Mouse (Mus musculus) bone marrow macrophage, adult 2 months (primary cell): Measurements from ENCODE around the gene Bbs4. TPM values are rescaled to one million over a fixed set of nuclear protein-coding genes. Genes with fewer than 3 reads are reported as not detected.

Experiments used
- H3K27ac ChIP-seq: 2 replicates; pipeline ENCODE4 v1.5.1; 2012; ENCODE audit warnings: low read depth, low read length; ENCODE audit not compliant: insufficient read depth
- H3K4me1 ChIP-seq: 2 replicates; pipeline ENCODE4 v1.6.1; 2012; ENCODE audit warnings: low read length; ENCODE audit not compliant: control insufficient read depth, insufficient read depth
- H3K4me3 ChIP-seq: 2 replicates; pipeline ENCODE4 v1.5.1; 2012; ENCODE audit warnings: mild to moderate bottlenecking, low read length, moderate library complexity; ENCODE audit not compliant: insufficient read depth
- CTCF ChIP-seq: IDR thresholded peaks from 2 replicates; pipeline ENCODE4 v1.5.1; 2012; ENCODE audit warnings: low read depth, mild to moderate bottlenecking, low read length, moderate library complexity
- POLR2A ChIP-seq: IDR thresholded peaks from 2 replicates; pipeline ENCODE4 v1.6.1; 2012; ENCODE audit warnings: mild to moderate bottlenecking, low read depth, low read length, borderline replicate concordance
- polyA plus RNA-seq: library from polyadenylated mRNA; stranded (reverse); fragments of >200 nt; gene quantifications from 2 replicates; pipeline ENCODE4 v1.2.4, GENCODE M21; 2012; ENCODE audit not compliant: missing spikeins, insufficient read depth, insufficient read length

Gene Bbs4
- polyA plus RNA-seq, 1 experiment: 5.9 TPM

DNA sequence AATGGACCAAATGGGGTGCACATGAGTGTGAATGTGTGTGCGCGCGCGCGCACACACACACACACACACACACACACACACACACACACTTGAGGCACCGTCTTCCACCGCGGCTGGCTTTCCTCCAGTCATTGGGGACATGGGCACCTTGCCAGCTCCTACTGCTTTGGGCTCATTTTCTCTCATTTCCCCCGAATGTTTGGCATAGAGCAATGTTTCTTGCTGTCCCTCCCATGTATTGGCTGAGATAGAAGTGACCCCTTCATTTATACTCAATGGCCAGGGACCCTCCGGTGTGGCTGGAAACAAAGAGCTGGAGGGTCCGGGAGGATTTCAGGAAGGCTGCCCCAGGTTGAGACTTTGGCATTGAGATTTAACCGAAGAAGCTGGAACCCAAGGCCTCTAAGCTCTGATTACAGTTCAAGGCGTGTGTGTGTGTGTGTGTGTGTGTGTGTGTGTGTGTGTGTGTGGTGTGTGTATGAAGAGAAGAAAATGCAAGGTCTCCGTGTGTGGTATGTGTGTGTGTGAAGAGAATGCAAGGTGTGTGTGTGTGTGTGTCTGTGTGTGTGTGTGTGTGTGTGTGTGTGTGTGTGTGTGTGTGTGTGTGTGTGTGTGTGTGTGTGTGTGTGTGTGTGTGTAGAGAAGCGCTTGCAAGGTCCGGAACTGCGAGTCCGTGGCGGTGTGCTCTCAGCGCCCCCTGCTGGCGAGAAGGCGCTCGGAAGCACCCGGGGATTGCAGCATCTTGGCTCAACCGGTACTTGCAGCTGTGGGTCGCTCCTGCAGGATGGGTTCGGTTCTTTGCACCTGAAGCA is 71.2 kb downstream of the Bbs4 start:
- TF ChIP-seq POLR2A (no peak), CTCF (peak; percentile 78)
- no peak overlapping the region for H3K4me3 ChIP-seq
- H3K4me1 ChIP-seq: peaks cover 7% of the 10 kb centered on the region
- no peak overlapping the region for H3K27ac ChIP-seq

DNA sequence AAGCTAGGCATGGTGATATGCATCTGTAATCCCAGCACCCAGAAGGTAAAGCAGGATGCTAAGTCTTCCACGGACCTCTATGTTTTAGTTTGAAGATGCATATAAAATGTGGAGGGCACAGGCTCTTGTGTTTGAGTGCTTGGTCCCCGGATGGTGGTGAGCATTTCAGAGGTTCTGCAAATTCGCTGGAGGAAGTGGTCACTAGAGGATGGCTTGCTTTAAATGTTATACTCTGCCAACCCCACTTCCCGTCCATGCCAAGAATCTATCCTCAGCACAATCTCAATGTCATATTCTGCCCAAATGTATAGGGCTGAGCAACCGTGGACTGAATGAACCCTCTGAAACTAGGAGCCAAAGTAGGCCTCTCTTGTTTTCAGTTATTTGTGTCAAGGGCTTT is 72.4 kb downstream of the Bbs4 start:
- Histone ChIP-seq H3K27ac (no peak overlapping the region), H3K4me3 (no peak overlapping the region), H3K4me1 (peaks cover 4% of the 10 kb centered on the region)
- no peak for TF ChIP-seq CTCF
- no peak for TF ChIP-seq POLR2A

DNA sequence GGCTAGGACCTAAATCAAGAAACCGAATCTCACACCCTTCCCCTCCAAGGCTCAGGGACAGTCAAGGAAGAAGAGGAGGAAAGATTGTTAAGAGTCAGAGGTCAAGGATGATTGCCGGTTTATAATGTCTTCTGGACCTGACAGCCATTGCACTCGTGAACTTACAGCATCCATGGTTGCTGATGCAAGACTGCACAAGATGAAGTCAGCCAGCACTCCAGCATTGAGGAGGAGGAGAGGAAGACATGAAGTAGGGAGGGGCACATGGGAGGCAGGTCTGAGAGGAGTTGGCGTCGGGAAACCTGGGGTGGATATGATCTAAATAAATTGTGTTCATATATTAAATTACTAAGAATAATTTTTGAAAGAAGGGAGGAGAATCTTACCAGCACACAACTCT is 74.6 kb downstream of the Bbs4 start:
- no peak overlapping the region for H3K27ac ChIP-seq
- H3K4me3 ChIP-seq: no peak overlapping the region
- no peak for TF ChIP-seq CTCF
- no peak for TF ChIP-seq POLR2A
- H3K4me1 ChIP-seq: peaks cover 4% of the 10 kb centered on the region

DNA sequence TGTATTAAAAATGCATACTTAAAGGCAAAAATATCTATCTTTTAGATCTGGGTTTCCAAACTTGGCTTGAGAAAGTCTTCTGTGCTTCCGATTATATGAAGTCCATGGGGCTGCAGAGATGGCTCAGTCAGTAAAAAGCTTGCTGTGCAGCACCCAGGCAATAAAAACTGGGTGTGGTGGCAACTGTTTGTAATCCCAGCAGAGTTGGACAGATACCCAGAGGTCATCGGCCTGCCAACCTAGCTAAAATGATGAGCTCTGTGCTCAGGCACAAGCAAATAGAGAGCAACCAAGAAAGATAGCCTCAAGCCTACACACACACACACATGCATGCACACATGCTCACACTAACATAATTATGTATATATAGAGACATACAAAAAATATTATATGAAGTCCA is 75.1 kb downstream of the Bbs4 start:
- Histone ChIP-seq H3K4me1 (peaks cover 4% of the 10 kb centered on the region), H3K27ac (no peak overlapping the region), H3K4me3 (no peak overlapping the region)
- no peak for TF ChIP-seq CTCF
- no peak for TF ChIP-seq POLR2A

DNA sequence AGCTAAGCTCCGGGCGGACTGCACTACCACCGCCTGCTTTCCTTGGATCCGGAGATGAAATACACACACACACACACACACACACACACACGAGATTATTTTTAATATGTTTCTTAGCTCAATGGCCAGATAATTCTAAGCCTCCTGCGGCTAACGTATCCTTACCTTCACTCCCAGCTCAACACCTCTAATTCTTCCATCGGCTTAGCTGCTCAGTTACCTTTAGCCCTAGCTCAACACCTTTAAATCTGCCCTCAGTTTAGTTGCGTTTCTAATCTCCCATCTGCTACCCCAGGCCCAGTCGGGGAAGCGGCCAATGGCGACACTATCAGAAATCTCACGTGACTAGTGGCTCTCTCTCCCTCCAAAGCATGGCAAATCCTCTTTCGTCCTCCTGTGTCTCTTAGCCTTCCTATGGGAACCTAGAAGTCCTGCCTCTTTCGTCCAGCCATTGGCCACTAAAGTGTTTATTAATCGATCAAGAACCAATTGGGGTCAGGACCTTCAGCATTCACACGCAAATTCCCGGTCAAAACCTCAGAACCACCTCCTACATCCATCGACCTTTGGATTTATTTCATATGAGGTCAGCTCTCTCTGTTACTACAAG is 78.4 kb downstream of the Bbs4 start:
- Histone ChIP-seq H3K4me1 (no peaks in the 10 kb centered on the region), H3K27ac (no peak overlapping the region), H3K4me3 (no peak overlapping the region)
- TF ChIP-seq CTCF (no peak), POLR2A (no peak)

DNA sequence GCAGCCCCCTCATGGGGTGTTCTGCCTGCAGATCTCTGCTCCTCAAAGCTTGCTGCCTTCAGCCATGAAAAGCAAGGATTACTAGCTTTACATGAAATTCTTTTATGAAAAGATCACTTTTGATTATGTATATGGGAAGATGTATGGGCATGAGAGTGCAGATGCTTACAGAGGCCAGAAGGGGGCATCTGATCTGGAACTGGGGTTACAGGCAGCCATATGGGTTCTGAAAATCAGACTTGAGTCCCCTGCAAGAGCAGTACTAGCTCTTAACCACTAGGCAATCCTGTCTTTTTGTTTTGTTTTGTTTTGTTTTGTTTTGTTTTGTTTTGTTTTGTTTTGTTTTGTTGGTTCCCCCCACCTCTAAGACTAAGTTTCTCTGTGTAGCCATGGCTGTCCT is 80.1 kb downstream of the Bbs4 start:
- Histone ChIP-seq H3K4me1 (no peaks in the 10 kb centered on the region), H3K4me3 (no peak overlapping the region), H3K27ac (no peak overlapping the region)
- no peak for TF ChIP-seq CTCF
- TF ChIP-seq POLR2A: no peak

Other genes starting within 250 kb of the Bbs4 start
- 17.0 and 19.6 TPM in 2 replicates for gene Adpgk, start 62.0 kb downstream of the Bbs4 start, polyA plus RNA-seq
- gene Arih1, start 133.1 kb upstream of the Bbs4 start, polyA plus RNA-seq: 53.4 and 55.1 TPM in 2 replicates
- gene Hexa, start 186.0 kb upstream of the Bbs4 start, polyA plus RNA-seq: 952 and 993 TPM in 2 replicates
- 1.3 and 1.6 TPM in 2 replicates for gene Tmem202, start 186.3 kb upstream of the Bbs4 start, polyA plus RNA-seq
- not detected in 2 replicates for gene Celf6, start 224.4 kb upstream of the Bbs4 start, polyA plus RNA-seq